Mouse (Mus musculus) megakaryocyte, adult 5-6 weeks (primary cell): ENCODE results near the gene Jak2. TPM values are rescaled to one million over a fixed set of nuclear protein-coding genes. Genes with fewer than 3 reads are reported as not detected.
A peak's percentile ranks its signal among the peaks of the same experiment; 100 is the strongest.

ENCODE experiments used
- ATAC-seq: 2 replicates; pipeline ENCODE4 v1.8.0; 2016; ENCODE audit warnings: mild to moderate bottlenecking, inconsistent platforms; ENCODE audit not compliant: poor library complexity, severe bottlenecking
- total RNA-seq, 2 experiments: library from RNA; stranded (forward) in 1 of 2; stranded (reverse) in 1 of 2; fragments of 153-499, 151-499 nt in 1 of 2; fragments of 221-1000, 200-1000 nt in 1 of 2; gene quantifications; 2 replicates each; pipeline versions ENCODE4 v1.2.3 to v1.2.4; 2015 to 2017

Gene Jak2
- total RNA-seq, 2 experiments from 2014 or later, result 80.8 to 82.1 TPM

DNA sequence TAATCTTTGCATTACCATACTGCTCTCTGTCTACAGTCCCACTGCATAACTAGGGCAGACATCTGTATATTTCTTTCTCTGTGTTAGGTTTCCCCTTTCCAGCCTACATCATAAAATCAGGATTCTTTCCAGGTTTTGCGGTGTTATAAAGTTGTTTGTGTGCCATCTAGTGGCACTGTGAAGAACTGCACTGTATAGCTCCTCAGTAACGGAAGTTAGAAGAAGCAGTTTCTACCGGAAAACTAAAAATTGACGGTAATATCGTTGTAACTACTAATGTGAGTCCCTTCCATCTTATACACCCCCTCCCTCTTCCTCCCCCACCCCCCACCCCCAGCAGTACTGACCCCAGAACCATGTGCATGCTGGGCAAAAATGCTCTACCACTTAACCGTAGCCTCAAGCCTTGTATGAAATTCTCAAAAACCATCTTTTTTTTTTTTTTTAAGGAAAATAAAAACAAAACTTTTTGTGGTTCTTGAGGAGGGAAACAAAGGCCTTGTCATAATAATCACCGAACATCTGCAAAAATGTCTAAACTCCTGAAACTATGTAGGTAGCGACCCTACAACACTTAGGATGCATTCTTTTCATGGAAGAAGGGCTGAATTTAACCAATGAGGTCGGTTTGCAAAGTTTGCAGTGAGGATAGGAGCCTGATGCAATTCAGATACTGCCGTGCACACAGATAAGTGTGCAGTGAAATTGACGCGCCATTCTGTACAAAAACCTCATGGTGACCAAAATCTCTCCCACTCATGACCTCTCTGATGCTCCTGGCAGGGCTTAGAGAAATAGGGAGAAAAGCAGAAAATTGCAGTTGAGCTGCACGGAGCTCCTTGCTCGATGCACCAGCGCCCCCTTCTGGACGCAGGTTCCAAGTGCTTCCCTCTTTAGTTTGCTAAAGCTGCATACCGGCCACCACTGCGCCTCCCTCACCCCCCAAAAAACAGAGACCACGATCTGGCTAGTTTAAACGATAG is 103.6 kb downstream of the Jak2 start:
- peak; percentile 97 for ATAC-seq

DNA sequence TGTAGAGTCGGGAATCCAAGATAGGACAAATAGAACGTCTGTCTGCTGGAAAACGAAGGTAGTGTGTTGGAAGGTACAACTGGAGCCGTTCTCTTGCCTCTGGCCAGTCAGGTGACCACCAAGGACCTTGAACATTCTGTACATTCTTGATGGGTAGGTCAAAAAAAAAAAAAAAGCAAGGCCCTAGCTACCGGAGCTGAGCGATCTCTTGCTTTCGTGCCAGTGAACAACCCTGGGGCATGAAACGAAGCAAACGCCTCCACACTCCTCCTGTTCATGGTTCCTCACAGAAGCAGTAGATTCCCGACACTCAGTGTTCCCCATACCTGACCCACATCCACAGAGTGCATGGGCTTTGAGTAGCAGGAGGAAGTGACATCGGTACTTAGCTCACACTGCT is 104.7 kb downstream of the Jak2 start:
- no peak for ATAC-seq

DNA sequence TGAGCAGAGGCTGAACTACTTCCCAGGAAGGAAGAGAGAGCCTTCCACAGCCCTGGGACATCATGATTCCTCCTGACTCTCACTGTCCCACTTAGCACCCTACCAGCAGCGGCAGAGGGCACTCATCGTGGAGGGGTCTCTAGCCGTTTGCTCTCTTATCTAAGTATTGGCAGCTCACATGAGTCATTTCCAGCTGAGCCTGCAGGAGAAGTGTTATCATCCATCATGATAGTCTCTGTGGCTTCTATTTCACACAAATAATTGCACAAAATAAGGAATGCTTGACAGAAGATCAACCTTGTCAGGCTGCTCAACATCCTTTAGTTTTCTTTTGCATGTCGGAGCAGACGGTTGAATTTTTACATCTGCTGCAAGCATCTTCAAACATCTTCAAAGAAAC is 108.6 kb downstream of the Jak2 start:
- ATAC-seq, result no peak

DNA sequence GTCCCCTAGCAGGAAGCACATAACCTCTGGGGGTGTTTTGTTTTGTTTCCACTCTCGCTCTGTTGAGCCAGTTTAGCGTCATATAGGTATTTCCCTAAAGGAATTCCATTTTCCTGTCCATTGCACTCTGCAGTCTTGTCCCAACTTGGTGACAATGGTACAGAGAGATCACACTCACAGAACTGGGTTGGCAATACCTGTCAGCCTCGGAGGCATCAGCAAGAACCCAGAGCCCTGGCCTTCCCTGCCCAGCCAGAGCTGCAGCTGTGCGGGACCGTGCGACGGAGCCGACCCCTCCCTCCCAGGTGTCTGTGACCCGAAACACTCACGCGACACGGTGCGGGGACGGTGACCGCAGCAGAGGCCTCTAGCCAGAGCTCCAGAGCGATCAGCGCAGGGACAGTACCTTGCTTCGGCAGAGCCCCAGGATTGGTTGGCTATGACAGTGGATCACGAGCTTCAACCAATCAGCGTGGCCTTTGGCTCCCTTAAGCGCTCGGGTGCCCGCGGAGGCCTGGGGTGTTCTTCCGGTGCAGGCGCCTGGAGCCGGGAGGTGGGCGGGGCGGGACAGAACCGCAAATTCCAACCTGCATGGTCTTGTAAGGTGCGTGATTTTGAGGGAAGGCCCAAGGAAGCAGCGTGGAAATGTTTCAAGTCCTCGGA is 110.0 kb downstream of the Jak2 start:
- ATAC-seq, result peak; percentile 99

DNA sequence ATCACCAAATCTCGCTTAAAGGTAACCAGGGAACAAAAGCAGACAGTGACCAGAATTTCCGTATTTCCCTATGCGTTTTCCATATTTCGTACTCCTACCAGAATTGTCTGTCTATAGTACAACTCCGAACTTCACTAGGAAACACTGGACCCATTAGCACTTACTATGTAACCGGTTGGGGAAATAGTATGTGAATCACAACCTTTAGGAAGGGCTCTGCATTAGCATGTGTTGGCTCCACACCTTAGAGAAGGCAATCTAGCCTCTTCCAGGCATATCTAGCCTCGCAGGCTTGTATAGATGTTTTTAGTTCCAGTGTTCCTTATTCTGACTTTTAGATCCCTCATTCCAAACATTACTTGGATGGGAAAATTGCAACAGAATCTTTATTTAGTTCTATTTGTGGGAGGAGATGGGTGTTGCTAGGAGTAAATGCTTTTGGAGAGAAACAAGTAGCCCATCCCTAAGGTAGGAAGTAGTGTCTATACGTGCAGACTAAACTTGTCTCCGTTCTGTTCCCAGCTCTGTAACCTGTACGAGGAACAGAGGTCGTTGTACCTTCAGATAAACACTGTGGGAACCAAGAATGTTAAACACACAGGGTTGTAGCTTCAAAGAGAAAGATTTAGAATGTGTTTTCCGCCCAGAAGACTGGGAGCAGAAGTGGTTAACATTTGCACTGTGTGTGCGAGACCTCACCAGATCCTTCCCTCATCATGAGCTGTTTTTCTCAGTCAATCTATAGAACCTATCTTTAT is 110.7 kb downstream of the Jak2 start:
- ATAC-seq, result no peak

Other genes starting within 250 kb of the Jak2 start
- gene Ak3, start 203.9 kb upstream of the Jak2 start, total RNA-seq (2015), result 27.2 and 30.7 TPM in 2 replicates
- 18.2 and 19.5 TPM in 2 replicates for gene Ak3, start 203.9 kb upstream of the Jak2 start, total RNA-seq (2017)
- 3.2 and 5.0 TPM in 2 replicates for gene Rcl1, start 150.5 kb upstream of the Jak2 start, total RNA-seq (2015)
- 11.7 TPM in 2 replicates for gene Rcl1, start 150.5 kb upstream of the Jak2 start, total RNA-seq (2017)
- not detected in 2 replicates for gene Insl6, start 73.5 kb downstream of the Jak2 start, total RNA-seq (2015)
- gene Insl6, start 73.5 kb downstream of the Jak2 start, total RNA-seq (2017), result 0.81 TPM in 1 of 2 replicates, not detected in the other
- gene Rln1, start 82.8 kb downstream of the Jak2 start, total RNA-seq (2015), result not detected in 2 replicates
- gene Rln1, start 82.8 kb downstream of the Jak2 start, total RNA-seq (2017), result not detected in 2 replicates
- gene Plgrkt, start 115.6 kb downstream of the Jak2 start, total RNA-seq (2015), result 66.4 and 70.8 TPM in 2 replicates
- gene Plgrkt, start 115.6 kb downstream of the Jak2 start, total RNA-seq (2017), result 50.8 and 57.1 TPM in 2 replicates
- 4.1 and 5.6 TPM in 2 replicates for gene Cd274, start 115.6 kb downstream of the Jak2 start, total RNA-seq (2015)
- 2.6 and 2.9 TPM in 2 replicates for gene Cd274, start 115.6 kb downstream of the Jak2 start, total RNA-seq (2017)
- gene Pdcd1lg2, start 159.1 kb downstream of the Jak2 start, total RNA-seq (2015), result 0.75 TPM in 1 of 2 replicates, not detected in the other
- 0.44 and 1.8 TPM in 2 replicates for gene Pdcd1lg2, start 159.1 kb downstream of the Jak2 start, total RNA-seq (2017)